Mouse (Mus musculus) MEL (cell line): Measurements from ENCODE around the gene Rpl26. TPM values are rescaled to one million over a fixed set of nuclear protein-coding genes. Genes with fewer than 3 reads are reported as not detected.

Experiments
- DNase-seq: peaks from one replicate; pipeline ENCODE4 v3.0.0; 2011; ENCODE audit warnings: low read depth, low spot score
- H3K27ac ChIP-seq: 2 replicates; pipeline ENCODE4 v1.5.1; 2012; ENCODE audit warnings: low read depth, mild to moderate bottlenecking, control low read depth, low read length, moderate library complexity; ENCODE audit not compliant: control insufficient read depth
- H3K27me3 ChIP-seq, 2 experiments: fragments of 150-350 bp in 1 of 2; sonication (generic) in 1 of 2; 2 replicates each; pipeline ENCODE4 v1.6.1; 2012; ENCODE audit warnings: low read length in 2 of 2, mild to moderate bottlenecking in 2 of 2, improper control_type of control experiment in 1 of 2, moderate library complexity in 1 of 2; ENCODE audit not compliant: insufficient read depth in 2 of 2, control insufficient read depth in 1 of 2
- H3K36me3 ChIP-seq, 2 experiments: 2 replicates each; pipeline ENCODE4 v1.6.1; 2012 to 2014; ENCODE audit warnings: low read length in 2 of 2, improper control_type of control experiment in 1 of 2, inconsistent platforms in 1 of 2, mild to moderate bottlenecking in 1 of 2; ENCODE audit not compliant: insufficient read depth in 2 of 2, control insufficient read depth in 1 of 2
- H3K4me1 ChIP-seq, 2 experiments: fragments of 150-350 bp in 1 of 2; sonication (generic) in 1 of 2; 2 replicates each; pipeline ENCODE4 v1.6.1; 2012; ENCODE audit warnings: low read length in 2 of 2, improper control_type of control experiment in 1 of 2, mild to moderate bottlenecking in 1 of 2; ENCODE audit not compliant: insufficient read depth in 2 of 2, control insufficient read depth in 1 of 2
- H3K4me3 ChIP-seq, 2 experiments: fragments of 150-350 bp in 1 of 2; sonication (generic) in 1 of 2; 2 replicates each; pipeline ENCODE4 v1.5.1; 2012; ENCODE audit warnings: low read depth in 2 of 2, low read length in 2 of 2, mild to moderate bottlenecking in 2 of 2, moderate library complexity in 2 of 2, control low read depth in 1 of 2, improper control_type of control experiment in 1 of 2; ENCODE audit not compliant: control insufficient read depth in 1 of 2, insufficient read depth in 1 of 2
- H3K79me2 ChIP-seq: 2 replicates; pipeline ENCODE4 v1.6.1; 2012; ENCODE audit warnings: mild to moderate bottlenecking, low read length, moderate library complexity; ENCODE audit not compliant: control insufficient read depth, poor library complexity, insufficient read depth
- H3K9ac ChIP-seq: 2 replicates; pipeline ENCODE4 v1.6.1; 2012; ENCODE audit warnings: low read depth, mild to moderate bottlenecking, control low read depth, low read length, moderate library complexity; ENCODE audit not compliant: control insufficient read depth, poor library complexity, severe bottlenecking
- H3K9me3 ChIP-seq: fragments of 150-350 bp; sonication (generic); replicated peaks from 2 replicates; pipeline ENCODE4 v1.6.1; 2012; ENCODE audit warnings: mild to moderate bottlenecking, low read length, improper control_type of control experiment, moderate library complexity; ENCODE audit not compliant: insufficient read depth
- BHLHE40 ChIP-seq: IDR thresholded peaks from 2 replicates; pipeline ENCODE4 v1.6.1; 2012; ENCODE audit warnings: low read depth, mild to moderate bottlenecking, inconsistent platforms, low read length, improper control_type of control experiment, borderline replicate concordance
- CTCF ChIP-seq, 3 experiments: IDR thresholded peaks in 2 of 3; conservative IDR thresholded peaks in 1 of 3; 2 replicates each; pipeline ENCODE4 v1.5.1; 2011 to 2012; ENCODE audit warnings: low read length in 3 of 3, low read depth in 2 of 3, mild to moderate bottlenecking in 2 of 3, improper control_type of control experiment in 1 of 3, inconsistent platforms in 1 of 3, mixed read lengths in 1 of 3, moderate library complexity in 1 of 3; ENCODE audit not compliant: control insufficient read depth in 1 of 3, insufficient read depth in 1 of 3, poor library complexity in 1 of 3, severe bottlenecking in 1 of 3
- EP300 ChIP-seq, 2 experiments: IDR thresholded peaks; 2 replicates each; pipeline ENCODE4 v1.6.1; 2011; ENCODE audit warnings: improper control_type of control experiment in 2 of 2, low read length in 2 of 2, low read depth in 1 of 2, mild to moderate bottlenecking in 1 of 2
- ETS1 ChIP-seq: IDR thresholded peaks from 2 replicates; pipeline ENCODE4 v1.6.1; 2012; ENCODE audit warnings: low read depth, mild to moderate bottlenecking, inconsistent platforms, low read length, improper control_type of control experiment, moderate library complexity
- GABPA ChIP-seq: IDR thresholded peaks from 2 replicates; pipeline ENCODE4 v1.6.1; 2012; ENCODE audit warnings: low read depth, mild to moderate bottlenecking, inconsistent platforms, low read length, improper control_type of control experiment, moderate library complexity
- JUND ChIP-seq: IDR thresholded peaks from 2 replicates; pipeline ENCODE4 v1.6.1; 2011; ENCODE audit warnings: low read depth, mild to moderate bottlenecking, improper control_type of control experiment, low read length
- MAFK ChIP-seq: IDR thresholded peaks from 2 replicates; pipeline ENCODE4 v1.6.1; 2011; ENCODE audit warnings: low read depth, mild to moderate bottlenecking, low read length, improper control_type of control experiment, borderline replicate concordance
- MAX ChIP-seq: IDR thresholded peaks from 2 replicates; pipeline ENCODE4 v1.6.1; 2011; ENCODE audit warnings: low read length, improper control_type of control experiment
- MYB ChIP-seq: IDR thresholded peaks from 2 replicates; pipeline ENCODE4 v1.6.1; 2011; ENCODE audit warnings: mild to moderate bottlenecking, low read depth, low read length, improper control_type of control experiment
- MYC ChIP-seq: IDR thresholded peaks from 2 replicates; pipeline ENCODE4 v1.6.1; 2011; ENCODE audit warnings: low read depth, mild to moderate bottlenecking, low read length, improper control_type of control experiment, moderate library complexity
- NELFE ChIP-seq: IDR thresholded peaks from 2 replicates; pipeline ENCODE4 v1.6.1; 2011; ENCODE audit warnings: low read depth, low read length, improper control_type of control experiment
- NRF1 ChIP-seq: IDR thresholded peaks from 2 replicates; pipeline ENCODE4 v1.6.1; 2014; ENCODE audit warnings: low read depth, mild to moderate bottlenecking, inconsistent platforms, low read length, improper control_type of control experiment, moderate library complexity; ENCODE audit not compliant: poor library complexity, insufficient read depth, severe bottlenecking
- POLR2A ChIP-seq, 2 experiments: IDR thresholded peaks; 2 replicates each; pipeline ENCODE4 v1.6.1; 2011 to 2012; ENCODE audit warnings: low read length in 2 of 2, mild to moderate bottlenecking in 2 of 2, control low read depth in 1 of 2, improper control_type of control experiment in 1 of 2, low read depth in 1 of 2, moderate library complexity in 1 of 2; ENCODE audit not compliant: control insufficient read depth in 1 of 2, insufficient read depth in 1 of 2, poor library complexity in 1 of 2
- POLR2AphosphoS2 ChIP-seq: IDR thresholded peaks from 2 replicates; pipeline ENCODE4 v1.6.1; 2011; ENCODE audit warnings: low read length, improper control_type of control experiment
- POLR2AphosphoS5 ChIP-seq: IDR thresholded peaks from 2 replicates; pipeline ENCODE4 v1.6.1; 2012; ENCODE audit warnings: low read depth, borderline replicate concordance, mild to moderate bottlenecking, inconsistent platforms, low read length, moderate library complexity, mixed read lengths
- RAD21 ChIP-seq: IDR thresholded peaks from 2 replicates; pipeline ENCODE4 v1.6.1; 2011; ENCODE audit warnings: mild to moderate bottlenecking, low read depth, low read length, improper control_type of control experiment
- RCOR1 ChIP-seq: IDR thresholded peaks from 2 replicates; pipeline ENCODE4 v1.6.1; 2012; ENCODE audit warnings: low read depth, mild to moderate bottlenecking, inconsistent platforms, low read length, improper control_type of control experiment
- SIN3A ChIP-seq: IDR thresholded peaks from 2 replicates; pipeline ENCODE4 v1.6.1; 2012; ENCODE audit warnings: low read length, improper control_type of control experiment, inconsistent platforms
- TBP ChIP-seq: IDR thresholded peaks from 2 replicates; pipeline ENCODE4 v1.8.0; 2011; ENCODE audit warnings: low read depth, low read length, improper control_type of control experiment
- UBTF ChIP-seq: IDR thresholded peaks from 2 replicates; pipeline ENCODE4 v1.6.1; 2012; ENCODE audit warnings: low read depth, mild to moderate bottlenecking, inconsistent platforms, low read length, improper control_type of control experiment, moderate library complexity, borderline replicate concordance; ENCODE audit not compliant: insufficient read depth
- USF1 ChIP-seq: IDR thresholded peaks from 2 replicates; pipeline ENCODE4 v1.6.1; 2014; ENCODE audit warnings: low read depth, mild to moderate bottlenecking, inconsistent platforms, low read length, improper control_type of control experiment, moderate library complexity
- USF2 ChIP-seq, 2 experiments: IDR thresholded peaks; 2 replicates each; pipeline ENCODE4 v1.6.1; 2011 to 2012; ENCODE audit warnings: improper control_type of control experiment in 2 of 2, low read length in 2 of 2, borderline replicate concordance in 1 of 2, inconsistent platforms in 1 of 2, low read depth in 1 of 2, mild to moderate bottlenecking in 1 of 2; ENCODE audit not compliant: insufficient read depth in 1 of 2
- ZC3H11A ChIP-seq: IDR thresholded peaks from 2 replicates; pipeline ENCODE4 v1.6.1; 2012; ENCODE audit warnings: low read depth, mild to moderate bottlenecking, inconsistent platforms, low read length, improper control_type of control experiment
- ZKSCAN1 ChIP-seq: IDR thresholded peaks from 2 replicates; pipeline ENCODE4 v1.6.1; 2012; ENCODE audit warnings: low read depth, mild to moderate bottlenecking, inconsistent platforms, low read length, improper control_type of control experiment, moderate library complexity
- ZMIZ1 ChIP-seq: IDR thresholded peaks from 2 replicates; pipeline ENCODE4 v1.6.1; 2012; ENCODE audit warnings: low read depth, mild to moderate bottlenecking, inconsistent platforms, low read length, improper control_type of control experiment, moderate library complexity
- ZNF384 ChIP-seq: IDR thresholded peaks from 2 replicates; pipeline ENCODE4 v1.6.1; 2012; ENCODE audit warnings: low read depth, mild to moderate bottlenecking, inconsistent platforms, low read length, improper control_type of control experiment
- polyA plus RNA-seq, 2 experiments: library from polyadenylated mRNA; stranded (reverse) in 1 of 2; unstranded in 1 of 2; fragments of >175 nt in 1 of 2; fragments of >200 nt in 1 of 2; gene quantifications; 2 replicates each; pipeline versions ENCODE4 v1.2.1 to v1.2.4; 2012; ENCODE audit warnings: low replicate concordance in 2 of 2, low read depth in 1 of 2; ENCODE audit not compliant: insufficient read length in 2 of 2, insufficient read depth in 1 of 2, missing spikeins in 1 of 2
- total RNA-seq: library from RNA; depleted of rRNA; stranded (reverse); fragments of 300-350 nt; gene quantifications from 2 replicates; pipeline ENCODE4 v1.2.3, GENCODE M21; 2012

The Rpl26 gene
- total and polyA plus RNA-seq, 3 experiments, result 3,167 to 5,512 TPM; not detected in 1

GRCm38 (mm10) chr11:68862260-68862659 is 39.1 kb upstream of the Rpl26 start:
- Histone ChIP-seq H3K9ac (no peak overlapping the region), H3K4me1 (peaks cover 0 to 11% of the 10 kb centered on the region in 2 experiments; a peak in 3 of 4 replicates), H3K27ac (no peak overlapping the region), H3K36me3 (peaks cover 0 to 9% of the 10 kb centered on the region in 2 experiments; a peak in 2 of 4 replicates), H3K4me3 (no peak overlapping the region), H3K9me3 (no peaks in the 10 kb centered on the region), H3K27me3 (no peaks in the 10 kb centered on the region), H3K79me2 (no peaks in the 10 kb centered on the region)
- DNase-seq, result no peak
- TF ChIP-seq SIN3A (no peak), RAD21 (no peak), POLR2AphosphoS5 (no peak), RCOR1 (no peak), NRF1 (no peak), USF2 (IDR thresholded peaks at IDR 0.05; ENCODE audit: borderline replicate concordance in 1 of 2, insufficient read depth in 1 of 2, low read depth in 1 of 2, low read length in 2 of 2) (no peak), USF1 (no peak), BHLHE40 (no peak), GABPA (no peak), MAX (no peak), ZMIZ1 (no peak), NELFE (no peak), JUND (no peak), ETS1 (no peak), CTCF (IDR thresholded peaks at IDR 0.05 in 2 of 3, conservative IDR thresholded peaks at IDR 0.05 in 1 of 3; ENCODE audit: control insufficient read depth in 1 of 3, insufficient read depth in 1 of 3, low read depth in 2 of 3, low read length in 3 of 3, poor library complexity in 1 of 3, severe bottlenecking in 1 of 3) (no peak), ZC3H11A (no peak), ZNF384 (no peak), MYB (no peak), MAFK (no peak)

- H3K4me3 ChIP-seq, result no peak overlapping the region; a peak in 1 of 4 replicates
- TF ChIP-seq SIN3A, result 0 out of 2 replicates have a peak, but pooled peaks have one; percentile 31
- peak; percentile 72 for TF ChIP-seq TBP
- TF ChIP-seq POLR2AphosphoS2, result no peak
- TF ChIP-seq MAX, result 0 out of 2 replicates have a peak, but pooled peaks have one; percentile 14
- TF ChIP-seq ZKSCAN1, result 0 out of 2 replicates have a peak, but pooled peaks have one; percentile 28
- TF ChIP-seq EP300 (IDR thresholded peaks at IDR 0.05; ENCODE audit: low read depth in 1 of 2, low read length in 2 of 2), result peak; percentile 11 to 34; a peak in 3 of 4 replicates
- 0 out of 2 replicates have a peak, but pooled peaks have one; percentile 28 for TF ChIP-seq MYC
- TF ChIP-seq POLR2A (IDR thresholded peaks at IDR 0.05; ENCODE audit: control insufficient read depth in 1 of 2, insufficient read depth in 1 of 2, low read depth in 1 of 2, low read length in 2 of 2, poor library complexity in 1 of 2), result 0 out of 4 replicates have a peak, but pooled peaks of 1 of the 2 experiments have one; percentile 23
- no peak for TF ChIP-seq MYB
- peak; percentile 94 for TF ChIP-seq ZNF384
- 0 out of 2 replicates have a peak, but pooled peaks have one; percentile 75 for TF ChIP-seq UBTF
- no peaks in the 10 kb centered on the region for H3K79me2 ChIP-seq
- H3K27me3 ChIP-seq, result no peaks in the 10 kb centered on the region
- peaks cover 0 to 11% of the 10 kb centered on the region in 2 experiments; a peak in 3 of 4 replicates for H3K4me1 ChIP-seq
- peaks cover 0 to 9% of the 10 kb centered on the region in 2 experiments; a peak in 2 of 4 replicates for H3K36me3 ChIP-seq
- H3K27ac ChIP-seq, result no peak overlapping the region
- no peaks in the 10 kb centered on the region for H3K9me3 ChIP-seq
- no peak overlapping the region for H3K9ac ChIP-seq
- peak; percentile 73 for DNase-seq
These were observed 37.7 kb upstream of the Rpl26 start for GRCm38 (mm10) chr11:68863631-68864091.
